Mouse (Mus musculus): ENCODE measurements around the gene Btg2.

GRCm38 (mm10) chr1:134082987-134083516 lies 4.1 kb upstream of the Btg2 start:
- TF ChIP-seq GATA1 (IDR thresholded peaks at IDR 0.05; ENCODE audit: low read length) (peak; percentile 87), TAL1 (IDR thresholded peaks at IDR 0.05; ENCODE audit: low read length) (peak; percentile 84)
